8 mouse cellular contexts compared by ENCODE assay signal in the genomic region with DNA sequence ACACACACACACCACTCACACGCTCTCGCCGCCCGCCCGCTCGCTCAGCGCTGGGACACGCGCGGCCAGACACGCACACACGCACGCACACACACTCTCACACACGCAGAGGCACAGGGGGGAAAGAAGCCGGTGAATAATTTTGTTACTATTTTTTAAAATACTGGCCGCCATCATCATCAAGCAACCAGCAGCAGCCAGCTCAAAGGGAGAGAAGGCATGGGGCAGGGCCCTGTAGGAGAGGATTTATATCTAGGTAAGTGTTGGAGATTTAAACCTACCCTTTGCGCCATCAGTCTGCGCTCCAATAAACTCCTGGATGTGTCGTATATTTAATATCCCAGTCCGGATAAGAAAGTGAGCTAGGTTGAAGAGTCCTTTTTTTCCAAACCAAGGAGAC. TPM values are rescaled to one million over a fixed set of nuclear protein-coding genes. Genes with fewer than 3 reads are reported as not detected.
DNase-seq lines count a peak whose midpoint lies in the region; ATAC-seq and TF ChIP-seq lines count a peak whose summit lies in the region.

No protein-coding gene starts in this region.

- TF ChIP-seq CTCF in heart, adult 2 months (IDR thresholded peaks at IDR 0.05) = no peak
- no peak for TF ChIP-seq CTCF in heart, postnatal 0 days (IDR thresholded peaks at IDR 0.05; ENCODE audit: low read depth)
- no peak for TF ChIP-seq CTCF in liver, adult 2 months (IDR thresholded peaks at IDR 0.05; ENCODE audit: low read depth, low read length)

- no peaks in the 10 kb centered on the region for H3K79me2 ChIP-seq in heart, adult 2 months (replicated peaks; ENCODE audit: control insufficient read depth, insufficient read depth, low read length)
- H3K79me2 ChIP-seq in liver, adult 2 months (ENCODE audit: control insufficient read depth, insufficient read depth, low read length) = peaks cover 4% of the 10 kb centered on the region; the same call in 1 of the 2 replicates

- peak overlapping the region; percentile 91 for H3K9ac ChIP-seq in heart, adult 2 months (ENCODE audit: low read depth, low read length)
- peak overlapping the region; percentile 98 for H3K9ac ChIP-seq in heart, postnatal 0 days (replicated peaks; ENCODE audit: low read depth, low read length)
- peak overlapping the region; percentile 88 for H3K9ac ChIP-seq in liver, adult 2 months (ENCODE audit: low read depth, low read length)
- peak overlapping the region; percentile 96 for H3K9ac ChIP-seq in neural tube, embryonic 13.5 days

- under 1% methylated on average over 20 of the region's 20 CpGs for WGBS in heart, adult 2 months
- under 1% methylated on average over 20 of the region's 20 CpGs for WGBS in heart, postnatal 0 days
- WGBS in liver, adult 2 months = 1% methylated on average over 19 of the region's 20 CpGs
- WGBS in neural tube, embryonic 13.5 days = 0% methylated on average over 19 of the region's 20 CpGs

- ATAC-seq in heart, postnatal 0 days (ENCODE audit: insufficient read depth, low read depth) = no peak
- no peak for ATAC-seq in neural tube, embryonic 13.5 days (ENCODE audit: low read depth)

- H3K4me1 ChIP-seq in heart, adult 2 months (ENCODE audit: control insufficient read depth, insufficient read depth, low read length) = no peaks in the 10 kb centered on the region
- no peaks in the 10 kb centered on the region for H3K4me1 ChIP-seq in heart, postnatal 0 days (ENCODE audit: control insufficient read depth, insufficient read depth)
- H3K4me1 ChIP-seq in liver, adult 2 months (ENCODE audit: control insufficient read depth, insufficient read depth, low read length) = 0 out of 2 replicates have a peak, but pooled peaks cover 3% of the 10 kb centered on the region
- peaks cover 62% of the 10 kb centered on the region for H3K4me1 ChIP-seq in neural tube, embryonic 13.5 days (replicated peaks)

- TF ChIP-seq EP300 in heart, adult 2 months (IDR thresholded peaks at IDR 0.05; ENCODE audit: insufficient read depth, low read depth, low read length) = no peak
- no peak for TF ChIP-seq EP300 in heart, postnatal 0 days (IDR thresholded peaks at IDR 0.05; ENCODE audit: low read depth)

- no peaks in the 10 kb centered on the region for H3K36me3 ChIP-seq in heart, adult 2 months (ENCODE audit: control insufficient read depth, insufficient read depth, low read length)
- 0 out of 2 replicates have a peak, but pooled peaks cover under 1% of the 10 kb centered on the region for H3K36me3 ChIP-seq in heart, postnatal 0 days (replicated peaks; ENCODE audit: control insufficient read depth, insufficient read depth, low read length)
- H3K36me3 ChIP-seq in liver, adult 2 months (ENCODE audit: control insufficient read depth, insufficient read depth, low read length) = no peaks in the 10 kb centered on the region
- H3K36me3 ChIP-seq in neural tube, embryonic 13.5 days = no peaks in the 10 kb centered on the region

- H3K27ac ChIP-seq in heart, adult 2 months = peak overlapping the region; percentile 85
- peak overlapping the region; percentile 96 for H3K27ac ChIP-seq in heart, postnatal 0 days (ENCODE audit: low read depth)
- H3K27ac ChIP-seq in liver, adult 2 months (replicated peaks; ENCODE audit: insufficient read depth, low read depth, low read length) = 0 out of 2 replicates have a peak overlapping the region, but pooled peaks have one; percentile 43
- H3K27ac ChIP-seq in neural tube, embryonic 13.5 days (replicated peaks) = peak overlapping the region; percentile 98

- H3K9me3 ChIP-seq in heart, postnatal 0 days (replicated peaks; ENCODE audit: control insufficient read depth, low read length) = no peaks in the 10 kb centered on the region
- no peaks in the 10 kb centered on the region for H3K9me3 ChIP-seq in neural tube, embryonic 13.5 days

- H3K4me3 ChIP-seq in heart, adult 2 months = peak overlapping the region; percentile 80
- H3K4me3 ChIP-seq in heart, postnatal 0 days (ENCODE audit: low read depth, low read length) = peak overlapping the region; percentile 85
- peak overlapping the region; percentile 83 for H3K4me3 ChIP-seq in liver, adult 2 months (ENCODE audit: insufficient read depth, low read depth, low read length)
- peak overlapping the region; percentile 73 for H3K4me3 ChIP-seq in neural tube, embryonic 13.5 days

- intact Hi-C loops in heart, adult 2 months (cut with DNase I) = no loop called here

- H3K4me2 ChIP-seq in heart, postnatal 0 days (ENCODE audit: low read depth, low read length) = peak overlapping the region; percentile 86
- H3K4me2 ChIP-seq in neural tube, embryonic 13.5 days = peak overlapping the region; percentile 84

- H3K27me3 ChIP-seq in heart, adult 2 months (ENCODE audit: control insufficient read depth, insufficient read depth, low read length) = no peaks in the 10 kb centered on the region
- no peaks in the 10 kb centered on the region for H3K27me3 ChIP-seq in heart, postnatal 0 days (ENCODE audit: control insufficient read depth, insufficient read depth, low read length)
- no peaks in the 10 kb centered on the region for H3K27me3 ChIP-seq in liver, adult 2 months (ENCODE audit: control insufficient read depth, insufficient read depth, low read length)
- H3K27me3 ChIP-seq in neural tube, embryonic 13.5 days = no peaks in the 10 kb centered on the region

- no peak for TF ChIP-seq POLR2A in heart, adult 2 months (IDR thresholded peaks at IDR 0.05; ENCODE audit: insufficient read depth, low read depth, low read length)
- no peak for TF ChIP-seq POLR2A in liver, adult 2 months (IDR thresholded peaks at IDR 0.05; ENCODE audit: extremely low read depth, insufficient read depth, low read length)

- DNase-seq in heart, adult 2 months = peak; percentile 52 to 63
- no peak for DNase-seq in heart, adult 8-10 months (ENCODE audit: low spot score)
- peak; percentile 71 for DNase-seq in adipocyte (ENCODE audit: low spot score)
- DNase-seq in heart, postnatal 0 days (ENCODE audit: low spot score) = no peak
- DNase-seq in liver, adult 2 months (ENCODE audit: extremely low read depth, low read depth, low spot score) = peak; percentile 30
- DNase-seq in right cerebral cortex, postnatal 4 days = no peak
- DNase-seq in layer of hippocampus, postnatal 10 days (ENCODE audit: low spot score in 2 of 2) = no peak

RNA-seq across cellular contexts. Expression of a gene that starts 1.1 kb away (rescaled TPM):
- 10 to 100 TPM; 24.9 to 30.4 TPM for total RNA-seq in heart, adult 2 months (2021)
- polyA plus RNA-seq in heart, adult 2 months (2012; rRNA removed) = 16.9 and 22.4 TPM in 2 replicates
- 10 to 100 TPM; 24.2 to 31.6 (median 28.8) TPM for total RNA-seq in heart, adult 8-10 months (2022)
- total RNA-seq in heart, postnatal 0 days (2014; rRNA removed; ENCODE audit: low replicate concordance) = 30.5 and 42.2 TPM in 2 replicates
- 15.4 and 15.7 TPM in 2 replicates for polyA plus RNA-seq in heart, postnatal 0 days (2015; fragmentation: Nextera tagmentation; extraction: Ambion mirVana)
- 4.4 and 4.5 TPM in 2 replicates for total RNA-seq in liver, adult 2 months (2014; rRNA removed)
- polyA plus RNA-seq in liver, adult 2 months (2012; rRNA removed) = 2.2 and 2.4 TPM in 2 replicates
- polyA plus RNA-seq in neural tube, embryonic 13.5 days (2015; fragmentation: Nextera tagmentation; extraction: Ambion mirVana) = 92.0 and 98.7 TPM in 2 replicates
- total RNA-seq in layer of hippocampus, postnatal 10 days (2021) = 10 to 100 TPM; 49.6 to 50.6 TPM

Comparison
In these comparisons a context has a peak if more than half of its experiments do, and no peak if none do; other contexts are left out.
1. DNase-seq: peak in heart, adult 2 months (2 of 2), adipocyte (single experiment) and liver, adult 2 months (single experiment); none in heart, adult 8-10 months (single experiment), heart, postnatal 0 days (single experiment), right cerebral cortex, postnatal 4 days (single experiment) and layer of hippocampus, postnatal 10 days (0 of 2).
2. H3K27ac ChIP-seq: peak in every context shown above with its lines; median percentile 98 in neural tube, embryonic 13.5 days; 96 in heart, postnatal 0 days; 85 in heart, adult 2 months; 43 in liver, adult 2 months.
3. Peak in every context shown above with its lines, with median percentiles within 50 percentile points of each other: H3K4me3 ChIP-seq and H3K9ac ChIP-seq.